Mouse (Mus musculus) cortical plate, adult 2 months (tissue): ENCODE data around the gene Atp5b.

ENCODE experiments used
- CTCF ChIP-seq: fragments of 200-500 bp; IDR thresholded peaks from 2 replicates; pipeline ENCODE4 v1.5.1; 2011; ENCODE audit warnings: mild to moderate bottlenecking, control low read depth, low read length; ENCODE audit not compliant: insufficient read depth; ENCODE audit errors: extremely low read depth
- POLR2A ChIP-seq: fragments of 200-500 bp; IDR thresholded peaks from 2 replicates; pipeline ENCODE4 v1.6.1; 2011; ENCODE audit warnings: mild to moderate bottlenecking, low read length, control low read depth; ENCODE audit not compliant: insufficient read depth; ENCODE audit errors: extremely low read depth

DNA sequence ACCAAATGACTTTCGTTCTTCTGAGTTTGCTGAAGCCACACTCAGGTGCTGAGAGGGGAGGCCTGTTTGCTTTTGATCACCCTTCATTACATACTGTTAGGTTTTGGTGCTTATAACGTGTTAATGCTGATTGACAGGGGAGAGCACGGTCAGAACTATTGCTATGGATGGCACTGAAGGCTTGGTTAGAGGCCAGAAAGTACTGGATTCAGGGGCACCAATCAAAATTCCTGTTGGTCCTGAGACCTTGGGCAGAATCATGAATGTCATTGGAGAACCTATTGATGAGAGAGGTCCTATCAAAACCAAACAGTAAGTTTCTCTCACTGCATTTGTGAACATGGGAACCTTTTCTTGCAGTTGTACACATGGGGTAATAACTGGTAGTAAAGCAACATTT, 1.1 kb downstream of the Atp5b start:
- TF ChIP-seq CTCF (no peak), POLR2A (no peak)
